Mouse (Mus musculus) heart, adult 11 months (tissue): ENCODE measurements around the gene Cacna1a.

Experiments used
- DNase-seq: peaks from one replicate; pipeline ENCODE4 v3.0.0; 2022

Cacna1a gene

GRCm38 (mm10) chr8:84414918-84415317 lies 26.7 kb downstream of the Cacna1a start:
- DNase-seq = no peak

GRCm38 (mm10) chr8:84415378-84415898 lies 27.2 kb downstream of the Cacna1a start:
- DNase-seq = peak; percentile 94

- DNase-seq = no peak
Measured at GRCm38 (mm10) chr8:84416041-84416440, 27.8 kb downstream of the Cacna1a start.

GRCm38 (mm10) chr8:84416915-84417314 lies 28.7 kb downstream of the Cacna1a start:
- DNase-seq = no peak

GRCm38 (mm10) chr8:84417840-84418239 lies 29.6 kb downstream of the Cacna1a start:
- DNase-seq = peak; percentile 93

GRCm38 (mm10) chr8:84424426-84424825 lies 36.2 kb downstream of the Cacna1a start:
- no peak for DNase-seq

GRCm38 (mm10) chr8:84426087-84426486 lies 37.8 kb downstream of the Cacna1a start:
- DNase-seq = no peak

- no peak for DNase-seq
Measured at GRCm38 (mm10) chr8:84426582-84426981, 38.3 kb downstream of the Cacna1a start.

- no peak for DNase-seq
Measured at GRCm38 (mm10) chr8:84428034-84428433, 39.8 kb downstream of the Cacna1a start.

GRCm38 (mm10) chr8:84429014-84429413 lies 40.8 kb downstream of the Cacna1a start:
- DNase-seq = no peak

GRCm38 (mm10) chr8:84429492-84429891 lies 41.3 kb downstream of the Cacna1a start:
- no peak for DNase-seq

- DNase-seq = no peak
Measured at GRCm38 (mm10) chr8:84435370-84435769, 47.1 kb downstream of the Cacna1a start.

- DNase-seq = no peak
Measured at GRCm38 (mm10) chr8:84439813-84440212, 51.6 kb downstream of the Cacna1a start.

- DNase-seq = no peak
Measured at GRCm38 (mm10) chr8:84442043-84442442, 53.8 kb downstream of the Cacna1a start.

GRCm38 (mm10) chr8:84446571-84446991 lies 58.3 kb downstream of the Cacna1a start:
- no peak for DNase-seq

GRCm38 (mm10) chr8:84454532-84454931 lies 66.3 kb downstream of the Cacna1a start:
- no peak for DNase-seq

GRCm38 (mm10) chr8:84458853-84459252 lies 70.6 kb downstream of the Cacna1a start:
- DNase-seq = no peak

GRCm38 (mm10) chr8:84459276-84459675 lies 71.0 kb downstream of the Cacna1a start:
- DNase-seq = no peak

- DNase-seq = no peak
Measured at GRCm38 (mm10) chr8:84460698-84461097, 72.5 kb downstream of the Cacna1a start.

GRCm38 (mm10) chr8:84466932-84467331 lies 78.7 kb downstream of the Cacna1a start:
- DNase-seq = no peak

- DNase-seq = no peak
Measured at GRCm38 (mm10) chr8:84469076-84469475, 80.8 kb downstream of the Cacna1a start.

- no peak for DNase-seq
Measured at GRCm38 (mm10) chr8:84471271-84471995, 83.2 kb downstream of the Cacna1a start.

- no peak for DNase-seq
Measured at GRCm38 (mm10) chr8:84474456-84474855, 86.2 kb downstream of the Cacna1a start.

- DNase-seq = no peak
Measured at GRCm38 (mm10) chr8:84477341-84477740, 89.1 kb downstream of the Cacna1a start.

GRCm38 (mm10) chr8:84483004-84483403 lies 94.8 kb downstream of the Cacna1a start:
- no peak for DNase-seq
